Mouse (Mus musculus) E14TG2a.4 (cell line): Measurements from ENCODE around the gene Mum1l1.

ENCODE experiments used
- H3K27me3 ChIP-seq: 2 replicates; pipeline ENCODE4 v1.6.1; 2014; ENCODE audit warnings: low read length, control low read depth; ENCODE audit not compliant: insufficient read depth
- H3K36me3 ChIP-seq: 2 replicates; pipeline ENCODE4 v1.6.1; 2014; ENCODE audit warnings: low read length, control low read depth; ENCODE audit not compliant: insufficient read depth
- H3K4me1 ChIP-seq: replicated peaks from 2 replicates; pipeline ENCODE4 v1.6.1; 2014; ENCODE audit warnings: low read depth, low read length, control low read depth
- H3K4me3 ChIP-seq: replicated peaks from 2 replicates; pipeline ENCODE4 v1.5.1; 2014; ENCODE audit warnings: mild to moderate bottlenecking, low read length
- H3K9me3 ChIP-seq: 2 replicates; pipeline ENCODE4 v1.6.1; 2014; ENCODE audit warnings: low read length, control low read depth
- CTCF ChIP-seq: conservative IDR thresholded peaks from 2 replicates; pipeline ENCODE4 v1.5.1; 2014; ENCODE audit warnings: low read length
- NANOG ChIP-seq: IDR thresholded peaks from 2 replicates; pipeline ENCODE4 v1.6.1; 2014; ENCODE audit warnings: borderline replicate concordance, low read length, mixed read lengths
- POU5F1 ChIP-seq: IDR thresholded peaks from 2 replicates; pipeline ENCODE4 v1.6.1; 2014; ENCODE audit warnings: low read length, borderline replicate concordance

The Mum1l1 gene

DNA sequence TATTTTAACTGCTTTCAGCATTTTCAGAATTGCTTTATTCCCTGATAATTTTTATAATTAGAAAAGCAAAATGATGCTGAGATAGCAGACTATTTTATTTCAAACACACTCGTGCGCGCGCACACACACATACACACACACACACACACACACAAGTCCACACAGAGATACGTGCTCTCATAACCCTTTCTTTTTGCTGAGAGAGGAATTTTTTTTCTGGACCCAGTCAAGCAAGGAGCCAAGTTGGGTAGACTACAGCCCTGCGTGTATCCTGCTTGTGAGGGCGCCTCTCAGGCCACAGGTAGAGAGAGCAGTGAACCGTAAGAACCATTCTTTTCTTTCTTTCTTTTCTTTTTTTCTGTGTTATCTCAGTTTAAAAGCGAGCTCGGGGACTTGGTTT lies 7.9 kb downstream of the Mum1l1 start:
- H3K36me3 ChIP-seq, result no peaks in the 10 kb centered on the region
- H3K27me3 ChIP-seq, result no peaks in the 10 kb centered on the region
- no peak overlapping the region for H3K4me3 ChIP-seq
- no peaks in the 10 kb centered on the region for H3K4me1 ChIP-seq
- H3K9me3 ChIP-seq, result no peaks in the 10 kb centered on the region
- no peak for TF ChIP-seq POU5F1
- no peak for TF ChIP-seq NANOG
- no peak for TF ChIP-seq CTCF

DNA sequence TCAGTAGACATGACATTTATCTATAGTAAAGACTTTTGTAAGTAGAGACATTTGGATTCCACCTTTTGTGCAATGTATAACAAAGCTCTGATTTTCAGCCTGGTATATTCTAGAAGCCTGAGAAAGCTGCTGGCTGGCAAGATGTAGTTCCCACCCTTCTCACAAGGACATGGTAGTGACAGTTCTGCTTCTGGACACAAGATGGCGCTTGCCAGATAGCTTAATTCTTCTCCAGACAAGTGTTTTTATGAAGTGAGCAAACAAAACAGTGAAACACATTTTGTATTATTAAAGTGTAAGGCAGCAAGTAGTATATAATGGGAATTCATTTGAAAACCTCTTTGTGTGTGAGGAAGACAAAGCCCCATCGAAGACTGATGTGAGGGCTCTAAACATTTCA lies 9.2 kb downstream of the Mum1l1 start:
- Histone ChIP-seq H3K4me1 (no peaks in the 10 kb centered on the region), H3K9me3 (no peaks in the 10 kb centered on the region)
- TF ChIP-seq CTCF, result peak; percentile 57
- no peak for TF ChIP-seq NANOG

DNA sequence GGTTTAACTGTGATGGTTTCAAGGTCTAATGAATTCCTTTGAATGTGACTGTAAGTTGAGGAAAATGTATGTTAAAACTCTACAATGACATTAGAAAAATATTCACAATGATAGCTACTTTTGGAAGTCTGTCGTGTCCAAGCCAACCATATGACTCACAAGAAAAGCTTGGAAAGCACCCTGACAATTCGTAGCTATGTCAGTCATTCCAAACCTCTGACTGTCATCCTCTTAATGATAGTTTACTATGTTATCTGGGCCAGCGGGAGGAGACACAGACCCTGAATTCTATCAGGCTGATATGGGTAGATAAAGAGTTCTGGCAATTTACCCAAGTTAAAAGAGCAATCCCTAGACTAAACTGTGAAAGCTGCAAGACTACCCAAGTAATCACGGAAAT lies 11.0 kb downstream of the Mum1l1 start:
- H3K27me3 ChIP-seq, result no peaks in the 10 kb centered on the region
- no peak overlapping the region for H3K4me3 ChIP-seq
- no peaks in the 10 kb centered on the region for H3K9me3 ChIP-seq
- H3K4me1 ChIP-seq, result no peaks in the 10 kb centered on the region
- no peaks in the 10 kb centered on the region for H3K36me3 ChIP-seq
- no peak for TF ChIP-seq POU5F1

More for the DNA sequence above, 9.2 kb downstream of the Mum1l1 start:
- Histone ChIP-seq H3K27me3 (no peaks in the 10 kb centered on the region), H3K36me3 (no peaks in the 10 kb centered on the region), H3K4me3 (no peak overlapping the region)

DNA sequence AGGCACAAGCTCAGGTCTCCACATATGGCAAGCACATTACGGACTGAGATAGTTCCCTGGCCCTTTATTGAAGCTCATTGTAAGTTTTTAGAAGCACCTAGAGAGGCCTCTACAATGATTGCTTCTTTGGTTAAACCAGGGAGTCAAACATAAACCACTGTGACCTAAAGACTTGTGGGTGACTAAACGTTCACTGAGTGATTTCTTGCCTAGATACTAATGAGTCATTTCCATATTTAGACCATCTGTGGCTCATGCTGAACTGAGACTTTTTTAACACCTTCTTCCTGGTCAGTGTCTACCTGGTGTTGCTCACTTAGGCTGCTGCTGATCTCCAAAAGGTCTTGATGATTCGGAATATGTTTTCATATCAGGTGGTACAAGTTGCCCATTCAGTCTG lies 12.1 kb downstream of the Mum1l1 start:
- Histone ChIP-seq H3K4me1 (no peaks in the 10 kb centered on the region), H3K27me3 (no peaks in the 10 kb centered on the region), H3K36me3 (no peaks in the 10 kb centered on the region), H3K9me3 (no peaks in the 10 kb centered on the region), H3K4me3 (no peak overlapping the region)
- TF ChIP-seq CTCF (no peak), POU5F1 (no peak), NANOG (no peak)

DNA sequence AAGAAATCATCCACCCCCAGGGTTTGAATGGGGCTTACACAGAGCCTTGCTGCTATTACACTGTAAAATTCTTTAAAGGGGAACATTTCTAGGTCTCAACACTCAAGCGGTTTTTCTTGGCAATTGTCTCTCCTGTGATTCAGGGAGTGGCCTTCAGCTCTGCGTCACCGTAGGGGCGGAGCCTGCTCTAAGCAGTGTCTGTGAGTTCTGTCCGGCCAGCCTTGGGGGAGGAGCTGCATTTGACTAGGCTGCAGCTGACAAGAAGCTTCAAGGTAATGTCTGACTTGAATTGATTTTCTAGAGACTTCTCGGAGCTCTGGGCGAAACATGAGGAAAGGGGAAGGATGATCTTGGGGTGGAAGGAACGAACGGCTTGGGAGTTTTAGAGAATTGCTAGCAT lies 21.3 kb downstream of the Mum1l1 start:
- no peaks in the 10 kb centered on the region for H3K9me3 ChIP-seq

DNA sequence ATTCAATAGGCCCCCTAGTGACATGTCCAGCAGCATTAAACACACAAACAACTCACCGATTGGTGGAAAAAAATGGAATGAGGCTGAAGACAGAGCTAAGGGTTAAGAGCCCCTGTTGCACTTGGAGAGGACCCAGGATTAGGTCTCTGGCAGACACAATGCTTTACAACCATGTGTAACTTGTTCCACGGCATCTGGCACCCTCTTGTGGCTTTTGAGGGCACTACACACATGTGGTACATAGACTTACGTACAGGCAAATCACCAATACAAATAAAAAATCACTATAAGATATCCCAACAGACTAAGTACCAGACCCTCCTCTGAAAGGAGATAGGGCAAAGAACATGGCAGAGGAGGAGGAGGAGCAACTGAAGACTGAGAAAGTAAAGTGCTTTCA lies 37.5 kb downstream of the Mum1l1 start:
- Histone ChIP-seq H3K4me1 (no peaks in the 10 kb centered on the region), H3K36me3 (no peaks in the 10 kb centered on the region), H3K27me3 (no peaks in the 10 kb centered on the region), H3K9me3 (no peaks in the 10 kb centered on the region), H3K4me3 (no peak overlapping the region)
- TF ChIP-seq CTCF (peak; percentile 60), POU5F1 (no peak), NANOG (no peak)

More for the DNA sequence above, 21.3 kb downstream of the Mum1l1 start:
- Histone ChIP-seq H3K4me1 (no peaks in the 10 kb centered on the region), H3K4me3 (no peak overlapping the region), H3K27me3 (no peaks in the 10 kb centered on the region), H3K36me3 (no peaks in the 10 kb centered on the region)
- no peak for TF ChIP-seq NANOG
- TF ChIP-seq CTCF, result no peak
- no peak for TF ChIP-seq POU5F1

DNA sequence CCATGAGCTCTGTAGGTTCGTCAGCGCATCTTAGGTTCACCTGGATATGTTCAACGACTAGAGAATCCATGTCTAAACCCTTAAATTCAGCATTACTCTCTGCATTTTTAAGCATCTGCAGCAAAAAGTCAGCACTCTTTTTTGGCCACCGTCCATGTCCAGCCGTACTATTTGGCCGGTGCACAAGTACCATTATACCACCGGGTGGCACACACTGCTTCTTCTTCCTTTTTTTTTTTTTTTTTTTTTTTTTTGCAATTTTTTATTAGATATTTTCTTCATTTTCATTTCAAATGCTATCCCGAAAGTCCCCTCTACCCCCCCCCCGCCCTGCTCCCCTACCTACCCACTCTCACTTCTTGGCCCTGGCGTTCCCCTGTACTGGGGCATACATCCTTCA lies 47.2 kb downstream of the Mum1l1 start:
- Histone ChIP-seq H3K27me3 (no peaks in the 10 kb centered on the region), H3K36me3 (no peaks in the 10 kb centered on the region), H3K9me3 (no peaks in the 10 kb centered on the region), H3K4me3 (no peak overlapping the region), H3K4me1 (no peaks in the 10 kb centered on the region)
- no peak for TF ChIP-seq CTCF
- TF ChIP-seq NANOG, result no peak
- no peak for TF ChIP-seq POU5F1

DNA sequence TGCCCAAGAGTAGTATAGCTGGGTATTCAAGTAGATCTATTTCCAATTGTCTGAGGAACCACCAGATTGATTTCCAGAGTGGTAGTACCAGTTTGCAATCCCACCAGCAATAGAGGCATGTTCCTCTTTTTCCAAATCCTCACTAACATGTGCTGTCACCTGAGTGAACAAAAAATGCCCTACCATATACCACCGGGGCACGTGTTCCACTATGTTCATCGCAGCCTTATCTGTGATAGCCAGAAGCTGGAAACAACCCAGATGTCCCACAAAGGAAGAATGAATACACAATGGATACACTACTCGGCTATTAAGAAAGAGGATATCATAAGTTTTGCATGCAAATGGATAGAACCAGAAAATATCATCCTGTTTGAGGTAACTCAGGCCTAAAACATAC lies 72.1 kb downstream of the Mum1l1 start:
- H3K27me3 ChIP-seq, result no peaks in the 10 kb centered on the region
- no peaks in the 10 kb centered on the region for H3K9me3 ChIP-seq
- H3K4me3 ChIP-seq, result no peak overlapping the region
- H3K36me3 ChIP-seq, result no peaks in the 10 kb centered on the region
- H3K4me1 ChIP-seq, result no peaks in the 10 kb centered on the region
- TF ChIP-seq NANOG (no peak), POU5F1 (no peak), CTCF (no peak)
